Mouse (Mus musculus): Measurements from ENCODE around the gene Mecr.

DNA sequence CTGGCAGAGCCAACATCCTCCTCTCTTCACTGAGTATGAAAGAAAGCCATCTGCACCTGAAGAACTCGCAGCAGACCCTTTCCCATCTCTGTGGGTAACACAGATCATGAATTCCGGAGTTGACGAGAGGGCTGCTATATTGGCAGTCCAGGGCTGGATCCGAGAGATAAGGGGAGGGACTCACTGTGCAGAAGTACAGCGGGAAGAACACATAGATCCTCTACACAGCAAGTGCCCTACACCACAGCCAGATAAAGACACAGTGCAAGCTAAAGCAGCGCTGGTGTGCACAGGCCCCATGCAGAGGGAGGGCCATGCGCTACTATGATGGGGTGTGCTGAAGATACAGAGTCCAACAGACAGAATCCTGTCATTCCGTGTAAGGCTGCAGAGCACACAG is 14.1 kb upstream of the Mecr start:
- TF ChIP-seq POLR2A (IDR thresholded peaks at IDR 0.05; ENCODE audit: low read depth, low read length) (no peak), CTCF (IDR thresholded peaks at IDR 0.05; ENCODE audit: borderline replicate concordance, insufficient read depth, low read length) (no peak)
